Mouse (Mus musculus) bone marrow, adult 2 months (tissue): ENCODE measurements around the gene Tomm22.

Experiments
- CTCF ChIP-seq: fragments of 200-500 bp; IDR thresholded peaks from 2 replicates; pipeline ENCODE4 v1.5.1; 2011; ENCODE audit warnings: low read length, control low read depth; ENCODE audit not compliant: control insufficient read depth, insufficient read depth
- POLR2A ChIP-seq: fragments of 200-500 bp; IDR thresholded peaks from 2 replicates; pipeline ENCODE4 v1.6.1; 2011; ENCODE audit warnings: low read depth, mild to moderate bottlenecking, control low read depth, low read length, borderline replicate concordance; ENCODE audit not compliant: control insufficient read depth

DNA sequence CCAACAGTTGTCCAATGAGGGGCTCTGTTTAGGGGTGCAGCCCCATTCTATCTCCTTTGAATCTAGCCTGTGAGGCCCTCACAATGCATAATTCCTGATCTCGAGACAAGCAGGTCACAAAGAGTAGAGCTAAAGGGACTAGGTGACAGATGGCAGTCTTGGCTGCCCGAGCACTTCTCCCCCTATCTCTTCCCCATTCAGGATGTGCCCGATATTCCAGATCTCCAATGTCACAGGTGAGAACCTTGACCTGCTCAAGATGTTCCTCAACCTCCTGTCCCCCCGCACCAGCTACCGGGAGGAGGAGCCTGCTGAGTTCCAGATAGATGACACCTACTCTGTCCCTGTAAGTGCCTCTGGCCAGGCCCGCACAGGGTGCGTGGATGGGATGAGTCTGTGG lies 45.0 kb downstream of the Tomm22 start:
- TF ChIP-seq POLR2A = no peak
- no peak for TF ChIP-seq CTCF
